Mouse (Mus musculus) monocyte, adult 5-6 weeks (primary cell): Measurements from ENCODE around the gene C77080. TPM values are rescaled to one million over a fixed set of nuclear protein-coding genes. Genes with fewer than 3 reads are reported as not detected.

Experiments used
- ATAC-seq: fragments of 153-309, 156-312 bp; replicated peaks from 2 replicates; pipeline ENCODE4 v1.8.0; 2017; ENCODE audit warnings: mild to moderate bottlenecking; ENCODE audit not compliant: low TSS enrichment, insufficient number of reproducible peaks, severe bottlenecking, poor library complexity, low FRiP score
- total RNA-seq: library from RNA; stranded (forward); fragments of 200-1000, 200-491, 200-594 nt; gene quantifications from 3 replicates; pipeline ENCODE4 v1.2.3, GENCODE M21; 2017

C77080 gene
- total RNA-seq, 1 experiment from 2014 or later = 0.57 TPM

- ATAC-seq = no peak
Measured at GRCm38 (mm10) chr4:129272756-129273046, 11.5 kb upstream of the C77080 start.

- ATAC-seq = no peak
Measured at GRCm38 (mm10) chr4:129271991-129272755, 11.0 kb upstream of the C77080 start.

- ATAC-seq = no peak
Measured at GRCm38 (mm10) chr4:129268698-129269097, 7.5 kb upstream of the C77080 start.

GRCm38 (mm10) chr4:129266821-129267220 is 5.6 kb upstream of the C77080 start:
- no peak for ATAC-seq

GRCm38 (mm10) chr4:129266191-129266590 is 5.0 kb upstream of the C77080 start:
- no peak for ATAC-seq

- peak; percentile 77 for ATAC-seq
Measured at GRCm38 (mm10) chr4:129263225-129264021, 2.2 kb upstream of the C77080 start.

- ATAC-seq = no peak
Measured at GRCm38 (mm10) chr4:129260678-129261077, 526 bp downstream of the C77080 start.

- ATAC-seq = no peak
Measured at GRCm38 (mm10) chr4:129259101-129259500, 2.1 kb downstream of the C77080 start.

GRCm38 (mm10) chr4:129256450-129257380 is 4.5 kb downstream of the C77080 start:
- no peak for ATAC-seq

- no peak for ATAC-seq
Measured at GRCm38 (mm10) chr4:129254571-129254970, 6.6 kb downstream of the C77080 start.

- no peak for ATAC-seq
Measured at GRCm38 (mm10) chr4:129252492-129252891, 8.7 kb downstream of the C77080 start.

GRCm38 (mm10) chr4:129251482-129252125 is 9.6 kb downstream of the C77080 start:
- ATAC-seq = peak; percentile 59

GRCm38 (mm10) chr4:129250759-129251481 is 10.3 kb downstream of the C77080 start:
- ATAC-seq = no peak

- ATAC-seq = no peak
Measured at GRCm38 (mm10) chr4:129249288-129249687, 11.9 kb downstream of the C77080 start.

GRCm38 (mm10) chr4:129248243-129248767 is 12.9 kb downstream of the C77080 start:
- ATAC-seq = no peak

GRCm38 (mm10) chr4:129247381-129248242 is 13.6 kb downstream of the C77080 start:
- ATAC-seq = no peak
